Mouse (Mus musculus) hindbrain, embryonic 10.5 days (tissue): Measurements from ENCODE around the gene Stim1. TPM values are rescaled to one million over a fixed set of nuclear protein-coding genes. Genes with fewer than 3 reads are reported as not detected.
A peak's percentile ranks its signal among the peaks of the same experiment; 100 is the strongest.
"Not testable (repeated sequence)": the region's sequence is repeated elsewhere in the genome, so short reads cannot be mapped to it uniquely, and the experiment has no call there.

Experiments
- DNase-seq: peaks from one replicate; pipeline ENCODE4 v3.0.0-alpha.2; 2017; ENCODE audit warnings: low spot score
- H3K27ac ChIP-seq: fragments of 300-500 bp; sonication (generic); 2 replicates; pipeline ENCODE4 v1.5.1; 2016; ENCODE audit warnings: mild to moderate bottlenecking, moderate library complexity
- H3K27me3 ChIP-seq: fragments of 300-500 bp; sonication (generic); 2 replicates; pipeline ENCODE4 v1.6.1; 2016; ENCODE audit warnings: mild to moderate bottlenecking; ENCODE audit not compliant: poor library complexity, insufficient read depth, severe bottlenecking
- H3K36me3 ChIP-seq: fragments of 300-500 bp; sonication (generic); 2 replicates; pipeline ENCODE4 v1.6.1; 2016; ENCODE audit warnings: mild to moderate bottlenecking, moderate library complexity
- H3K4me1 ChIP-seq: fragments of 300-500 bp; sonication (generic); replicated peaks from 2 replicates; pipeline ENCODE4 v1.6.1; 2016; ENCODE audit warnings: mild to moderate bottlenecking
- H3K4me3 ChIP-seq: fragments of 300-500 bp; sonication (generic); 2 replicates; pipeline ENCODE4 v1.5.1; 2016; ENCODE audit warnings: mild to moderate bottlenecking, moderate library complexity
- H3K9me3 ChIP-seq: fragments of 300-500 bp; sonication (generic); 2 replicates; pipeline ENCODE4 v1.6.1; 2016; ENCODE audit warnings: mild to moderate bottlenecking, moderate library complexity
- WGBS: fragments of 180-500 bp; shearing (Covaris S2); methylation state at CpG from one replicate; pipeline ENCODE4 v1.1.7; 2016; 5-methylcytosine and 5-hydroxymethylcytosine counted together
- polyA plus RNA-seq: library from polyadenylated mRNA; unstranded; fragments of >200 nt; fragmentation: Nextera tagmentation; extraction: Ambion mirVana; gene quantifications from 2 replicates; pipeline ENCODE4 v1.2.1, GENCODE M21; 2016

Stim1 gene
- polyA plus RNA-seq, 1 experiment from 2014 or later, result 8.9 TPM

DNA sequence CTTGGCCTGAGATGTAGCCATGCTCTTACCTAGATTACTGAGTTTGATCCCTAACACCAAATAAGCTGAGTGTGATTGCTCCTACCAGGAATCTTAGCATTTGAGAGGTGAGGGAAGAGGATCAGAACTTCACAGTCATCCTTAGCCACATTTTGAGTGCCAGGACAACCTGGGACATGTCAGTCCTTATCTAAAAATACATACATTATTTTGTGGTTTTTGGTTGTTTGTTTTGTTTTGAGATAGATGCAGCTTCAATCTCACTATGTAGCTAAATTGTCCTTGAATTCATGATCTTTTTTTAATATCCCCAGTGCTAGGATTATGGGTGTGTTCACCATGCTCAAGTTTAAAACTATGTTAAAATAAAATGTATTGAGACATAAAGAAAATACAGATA lies 139.8 kb downstream of the Stim1 start:
- H3K27ac ChIP-seq, result no peak overlapping the region

GRCm38 (mm10) chr7:102415272-102415671 lies 147.7 kb downstream of the Stim1 start:
- not testable (repeated sequence) for H3K4me3 ChIP-seq, H3K36me3 ChIP-seq, H3K27me3 ChIP-seq, H3K9me3 ChIP-seq, DNase-seq, H3K27ac ChIP-seq, H3K4me1 ChIP-seq
- 93% methylated on average over 9 of the region's 9 CpGs for WGBS

More for the DNA sequence above, 139.8 kb downstream of the Stim1 start:
- H3K4me1 ChIP-seq, result no peaks in the 10 kb centered on the region
- H3K4me3 ChIP-seq, result no peak overlapping the region
- no peak for DNase-seq
- H3K36me3 ChIP-seq, result no peaks in the 10 kb centered on the region
- no peaks in the 10 kb centered on the region for H3K27me3 ChIP-seq
- no peaks in the 10 kb centered on the region for H3K9me3 ChIP-seq

- WGBS, result 47% methylated on average over 6 of the region's 6 CpGs
- H3K27ac ChIP-seq, result no peak overlapping the region
- H3K9me3 ChIP-seq, result no peaks in the 10 kb centered on the region
- no peaks in the 10 kb centered on the region for H3K4me1 ChIP-seq
- H3K36me3 ChIP-seq, result no peaks in the 10 kb centered on the region
- H3K4me3 ChIP-seq, result no peak overlapping the region
- H3K27me3 ChIP-seq, result no peaks in the 10 kb centered on the region
- no peak for DNase-seq
Observed at GRCm38 (mm10) chr7:102415841-102416240, 148.2 kb downstream of the Stim1 start.

DNA sequence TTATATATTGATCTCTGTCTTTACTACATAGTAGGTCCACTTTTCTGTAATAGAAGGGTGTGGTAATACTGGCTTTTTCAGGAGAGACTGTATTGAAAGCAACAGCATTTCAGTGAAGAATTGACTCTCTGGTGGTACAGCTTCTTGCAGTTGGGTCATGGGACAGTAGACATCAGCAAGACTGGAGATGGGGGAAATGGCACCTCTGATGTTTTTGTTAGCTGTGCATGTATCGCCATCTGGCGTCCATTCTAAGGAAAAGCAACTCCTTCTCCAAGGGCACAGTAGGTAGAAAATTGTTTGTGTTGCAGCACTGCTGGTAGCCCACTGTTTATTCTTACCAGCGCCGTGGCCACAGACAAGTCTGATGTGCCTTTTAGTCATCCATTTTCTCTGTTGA lies 149.8 kb downstream of the Stim1 start:
- Histone ChIP-seq H3K27ac (no peak overlapping the region), H3K9me3 (no peaks in the 10 kb centered on the region), H3K36me3 (no peaks in the 10 kb centered on the region), H3K27me3 (no peaks in the 10 kb centered on the region), H3K4me3 (no peak overlapping the region), H3K4me1 (no peaks in the 10 kb centered on the region)
- DNase-seq, result peak; percentile 59
- WGBS, result 11% methylated on average over 4 of the region's 4 CpGs

GRCm38 (mm10) chr7:102422036-102422435 lies 154.4 kb downstream of the Stim1 start:
- no peak for DNase-seq
- 86% methylated on average over 2 of the region's 2 CpGs for WGBS
- Histone ChIP-seq H3K4me3 (no peak overlapping the region), H3K27ac (no peak overlapping the region), H3K9me3 (no peaks in the 10 kb centered on the region), H3K27me3 (no peaks in the 10 kb centered on the region), H3K36me3 (no peaks in the 10 kb centered on the region), H3K4me1 (peaks cover 5% of the 10 kb centered on the region; the same call in 1 of the 2 replicates)

DNA sequence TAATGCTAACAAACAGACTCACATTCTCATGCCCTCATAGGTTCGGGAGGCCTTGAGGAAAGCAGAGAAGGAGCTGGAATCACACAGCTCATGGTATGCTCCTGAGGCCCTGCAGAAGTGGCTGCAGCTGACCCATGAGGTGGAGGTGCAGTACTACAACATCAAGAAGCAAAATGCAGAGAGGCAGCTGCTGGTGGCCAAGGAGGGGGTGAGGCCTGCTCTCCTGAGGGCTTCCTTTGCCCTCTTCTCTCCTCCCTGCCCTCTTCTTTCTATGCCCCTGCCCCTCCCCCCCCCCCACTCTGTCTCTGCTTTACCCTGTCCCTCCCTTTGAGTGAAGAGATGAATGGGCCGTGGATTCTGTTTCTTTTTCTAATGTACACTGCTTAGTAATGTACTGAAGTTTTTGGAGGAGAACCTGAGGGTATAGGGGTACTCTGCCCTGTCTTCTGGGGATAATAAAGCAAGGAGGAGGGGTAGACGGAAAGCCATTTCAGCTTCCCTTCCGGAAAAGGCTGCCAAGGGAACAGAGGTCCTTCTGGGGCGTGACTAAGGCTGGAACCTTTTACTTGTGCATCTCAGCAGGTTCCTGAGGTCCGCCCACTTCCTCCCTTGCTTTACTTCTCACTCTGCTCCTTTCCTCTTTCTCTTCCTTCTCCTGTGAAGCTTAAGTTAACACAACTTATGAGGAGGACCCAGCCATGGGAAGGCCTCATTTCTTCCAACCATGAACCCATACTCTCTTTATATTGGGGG lies 158.5 kb downstream of the Stim1 start:
- H3K27ac ChIP-seq, result no peak overlapping the region
- H3K27me3 ChIP-seq, result no peaks in the 10 kb centered on the region
- H3K4me1 ChIP-seq, result peaks cover 5% of the 10 kb centered on the region; the same call in 1 of the 2 replicates
- H3K4me3 ChIP-seq, result no peak overlapping the region
- no peaks in the 10 kb centered on the region for H3K9me3 ChIP-seq
- 48% methylated on average over 6 of the region's 6 CpGs for WGBS
- DNase-seq, result no peak
- H3K36me3 ChIP-seq, result peaks cover 4% of the 10 kb centered on the region; the same call in 1 of the 2 replicates

DNA sequence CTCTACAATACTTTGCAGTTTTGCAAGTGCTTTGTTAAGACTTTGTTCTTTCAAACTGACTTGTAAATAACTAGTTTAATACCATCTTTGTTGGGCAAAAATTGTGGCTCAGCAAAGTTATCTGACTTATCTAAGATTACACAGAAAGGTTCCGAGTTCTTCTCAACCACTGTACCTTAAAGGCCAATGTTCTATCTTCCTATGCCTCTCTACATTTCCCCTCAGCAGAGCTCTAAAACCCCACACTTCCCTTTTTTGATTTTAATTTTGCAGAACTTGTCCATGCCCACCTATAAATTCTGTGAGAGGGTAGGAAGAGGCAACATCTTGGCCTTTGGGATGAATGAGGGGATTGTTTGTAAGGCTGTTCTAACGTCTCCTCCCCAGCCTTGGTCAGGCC lies 166.7 kb downstream of the Stim1 start:
- no peak overlapping the region for H3K4me3 ChIP-seq

GRCm38 (mm10) chr7:102440822-102441656 lies 173.4 kb downstream of the Stim1 start:
- peak; percentile 11 for DNase-seq

More for the DNA sequence above, 166.7 kb downstream of the Stim1 start:
- Histone ChIP-seq H3K4me1 (no peaks in the 10 kb centered on the region), H3K36me3 (peaks cover 9% of the 10 kb centered on the region; the same call in 1 of the 2 replicates), H3K27ac (no peak overlapping the region), H3K27me3 (peaks cover 14% of the 10 kb centered on the region), H3K9me3 (no peaks in the 10 kb centered on the region)
- DNase-seq, result no peak
- WGBS, result 82% methylated on average over 2 of the region's 2 CpGs

DNA sequence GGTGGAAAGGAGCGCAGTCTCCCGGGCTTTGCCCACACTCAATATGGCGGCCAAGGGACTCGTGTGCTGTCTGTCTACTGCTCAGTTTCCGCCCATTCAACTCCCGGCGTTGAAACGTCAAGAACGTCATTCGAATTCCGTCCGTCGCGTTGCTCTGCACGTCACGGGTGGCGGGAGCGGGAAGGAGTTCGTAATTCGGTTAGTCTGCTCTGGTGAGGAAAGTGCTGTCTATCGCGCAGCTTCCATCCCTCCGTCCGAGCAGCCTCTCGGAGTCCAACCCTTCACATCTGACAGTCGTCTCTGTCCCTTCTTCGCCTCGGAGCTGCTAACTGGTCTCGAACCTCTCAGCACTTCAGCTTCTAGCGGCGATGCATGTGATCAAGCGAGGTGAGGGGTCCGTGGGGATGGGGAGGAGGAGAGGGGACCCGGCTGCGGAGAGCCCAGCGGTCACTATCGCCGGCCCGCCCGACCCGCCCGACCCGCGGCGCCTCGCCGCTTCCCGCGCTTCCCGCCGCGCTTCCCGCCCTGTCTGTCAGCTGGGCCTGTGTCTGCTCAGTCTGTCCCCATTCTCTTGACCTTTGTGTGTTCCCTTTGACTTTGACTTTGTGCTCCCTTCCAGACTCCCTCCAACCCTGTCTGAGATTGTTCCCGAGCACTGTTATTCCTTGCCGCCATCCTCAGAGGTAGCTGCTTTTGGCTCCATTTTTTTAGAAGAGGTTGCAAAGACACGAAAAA lies 174.2 kb downstream of the Stim1 start, which contains the start of gene Rrm1:
Rrm1 (plus strand) TSS at position 39 of the 735 bp plus-strand sequence.
- H3K4me1 ChIP-seq, result peaks cover 18% of the 10 kb centered on the region
- peak within 1 kb of the TSS; percentile 90 for H3K4me3 ChIP-seq
- peaks cover 19% of the 10 kb centered on the region for H3K27me3 ChIP-seq
- peak; percentile 96 for DNase-seq
- WGBS, result under 1% methylated on average over 56 of the region's 56 CpGs
- H3K9me3 ChIP-seq, result no peaks in the 10 kb centered on the region
- peaks cover 33% of the 10 kb centered on the region for H3K36me3 ChIP-seq
- H3K27ac ChIP-seq, result peak within 1 kb of the TSS; percentile 97

More at GRCm38 (mm10) chr7:102440822-102441656, 173.4 kb downstream of the Stim1 start:
- Histone ChIP-seq H3K36me3 (peaks cover 26% of the 10 kb centered on the region), H3K9me3 (no peaks in the 10 kb centered on the region), H3K4me1 (peaks cover 18% of the 10 kb centered on the region), H3K27ac (peak overlapping the region; percentile 97), H3K4me3 (peak overlapping the region; percentile 90), H3K27me3 (peaks cover 20% of the 10 kb centered on the region)
- WGBS, result 54% methylated on average over 15 of the region's 15 CpGs

GRCm38 (mm10) chr7:102442432-102442831 lies 174.8 kb downstream of the Stim1 start:
- DNase-seq, result no peak
- Histone ChIP-seq H3K36me3 (peaks cover 39% of the 10 kb centered on the region), H3K27ac (peak overlapping the region; percentile 97), H3K27me3 (peaks cover 13% of the 10 kb centered on the region), H3K9me3 (no peaks in the 10 kb centered on the region), H3K4me3 (peak overlapping the region; percentile 90), H3K4me1 (peaks cover 18% of the 10 kb centered on the region)
- 4% methylated on average over 4 of the region's 4 CpGs for WGBS

DNA sequence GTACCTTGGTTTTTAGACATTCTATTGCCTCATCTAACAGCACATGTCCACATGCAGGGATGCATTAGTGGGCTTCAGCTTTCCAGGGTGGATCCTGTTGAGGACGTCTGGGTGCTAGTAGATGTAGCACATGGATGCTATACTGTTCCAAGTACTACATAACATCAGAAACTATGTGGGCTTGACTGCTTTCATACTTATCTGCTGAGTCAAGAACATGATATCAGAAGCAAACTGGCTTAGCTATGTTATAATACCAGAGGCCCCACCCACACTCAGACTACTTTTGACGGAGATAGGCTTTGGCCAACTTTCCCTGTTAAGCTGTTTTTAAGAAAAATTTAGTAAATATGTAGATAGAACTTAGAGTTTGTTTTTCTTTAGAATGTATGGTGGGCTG lies 176.7 kb downstream of the Stim1 start:
- 89% methylated on average over 2 of the region's 2 CpGs for WGBS
- H3K9me3 ChIP-seq, result no peaks in the 10 kb centered on the region
- H3K4me1 ChIP-seq, result peaks cover 18% of the 10 kb centered on the region
- H3K27me3 ChIP-seq, result peaks cover 6% of the 10 kb centered on the region
- H3K4me3 ChIP-seq, result peak overlapping the region; percentile 90; the same call in 1 of the 2 replicates
- no peak for DNase-seq
- H3K36me3 ChIP-seq, result peaks cover 58% of the 10 kb centered on the region
- no peak overlapping the region for H3K27ac ChIP-seq

DNA sequence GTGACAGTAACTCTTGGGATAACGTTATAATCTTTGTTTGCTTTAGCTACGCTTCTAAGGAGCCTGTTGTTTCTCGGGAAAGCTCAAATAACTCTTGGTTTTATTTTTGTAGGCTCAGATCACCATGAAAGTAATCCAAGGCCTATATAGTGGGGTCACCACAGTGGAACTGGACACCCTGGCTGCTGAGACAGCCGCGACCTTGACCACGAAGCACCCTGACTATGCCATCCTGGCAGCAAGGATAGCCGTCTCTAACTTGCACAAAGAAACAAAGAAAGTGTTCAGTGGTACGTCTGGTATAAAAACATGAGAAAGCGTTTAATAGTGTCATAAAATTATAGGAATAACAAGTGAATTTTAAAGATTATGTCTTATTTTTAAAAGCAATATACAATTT lies 178.8 kb downstream of the Stim1 start:
- no peaks in the 10 kb centered on the region for H3K9me3 ChIP-seq
- WGBS, result 94% methylated on average over 9 of the region's 9 CpGs
- H3K27me3 ChIP-seq, result no peaks in the 10 kb centered on the region
- no peak for DNase-seq
- peaks cover 80% of the 10 kb centered on the region for H3K36me3 ChIP-seq
- no peak overlapping the region for H3K4me3 ChIP-seq
- no peak overlapping the region for H3K27ac ChIP-seq
- H3K4me1 ChIP-seq, result peaks cover 18% of the 10 kb centered on the region
